Mouse (Mus musculus) 3134 (cell line): ENCODE data around the gene Ppp6r2.

ENCODE experiments used
- DNase-seq: peaks from one replicate; pipeline ENCODE4 v3.0.0-alpha.2; 2011; ENCODE audit warnings: low spot score; ENCODE audit not compliant: insufficient read length; ENCODE audit errors: extremely low read depth

The Ppp6r2 gene

DNA sequence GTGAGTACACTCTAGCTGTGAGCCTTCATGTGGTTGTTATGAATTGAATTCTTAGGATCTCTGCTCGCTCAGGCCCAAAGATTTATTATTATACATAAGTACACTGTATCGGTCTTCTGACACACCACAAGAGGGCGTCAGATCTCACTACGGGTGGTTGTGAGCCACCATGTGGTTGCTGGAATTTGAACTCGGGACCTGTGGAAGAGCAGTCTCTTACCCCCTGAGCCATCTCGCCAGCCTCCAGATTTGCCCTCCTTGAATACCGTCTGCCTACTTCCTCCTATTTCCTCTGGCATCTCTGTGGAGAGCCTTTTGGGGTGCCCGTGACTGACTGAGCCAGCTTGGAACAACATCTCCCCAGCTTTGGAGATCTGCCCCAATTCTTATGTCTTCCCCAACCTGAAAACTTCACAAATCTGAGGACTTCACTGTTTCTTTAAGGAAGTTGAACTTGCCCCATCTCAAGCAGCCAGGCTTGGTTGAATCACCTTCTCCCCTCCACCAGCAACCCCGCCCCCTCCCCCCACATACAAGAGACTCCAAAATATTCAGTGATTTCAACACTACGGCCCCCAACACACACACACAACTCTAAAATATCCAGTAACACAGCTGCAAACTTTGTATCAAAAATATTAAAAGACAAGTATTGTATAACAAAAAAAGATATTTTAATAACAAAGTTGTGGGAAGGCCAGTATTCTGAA is 29.6 kb upstream of the Ppp6r2 start:
- DNase-seq, result no peak

DNA sequence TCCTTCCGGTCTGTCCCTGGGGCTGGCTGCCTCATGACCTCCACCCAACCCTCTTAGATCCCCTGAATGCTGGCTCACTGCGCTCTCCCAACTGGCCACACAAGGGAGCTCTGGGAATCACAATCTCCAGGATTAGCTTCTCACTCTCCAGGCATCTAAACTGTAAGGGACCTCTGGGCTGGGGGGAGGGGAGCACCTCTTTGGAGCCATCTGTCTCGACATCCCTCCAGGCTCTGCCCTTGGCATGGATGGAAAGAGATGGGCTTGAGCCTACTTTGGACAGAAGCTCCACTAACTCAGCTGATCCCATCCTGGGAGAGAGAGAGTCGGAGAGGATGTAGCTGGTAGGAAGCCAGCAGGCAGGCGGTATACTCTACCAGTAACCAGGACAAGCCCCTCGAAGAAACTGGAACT is 29.0 kb upstream of the Ppp6r2 start:
- no peak for DNase-seq

- no peak for DNase-seq
These were observed 28.5 kb upstream of the Ppp6r2 start for GRCm38 (mm10) chr15:89182842-89183241.

GRCm38 (mm10) chr15:89184141-89184936 is 27.0 kb upstream of the Ppp6r2 start:
- DNase-seq, result no peak

DNA sequence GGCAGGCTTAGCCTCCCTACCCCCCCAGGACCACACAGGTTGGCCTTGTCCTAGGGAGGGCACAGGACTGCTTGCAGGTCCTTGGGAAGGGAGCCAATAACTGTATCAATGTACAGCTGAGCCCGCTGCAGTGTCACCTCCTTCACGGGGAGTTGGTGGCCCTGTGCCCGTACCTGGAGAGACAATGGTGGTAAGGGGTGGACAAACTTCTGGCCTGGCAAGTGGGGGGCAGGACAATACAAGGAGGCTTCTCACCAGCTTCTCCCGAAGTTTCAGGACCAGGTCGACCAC is 26.5 kb upstream of the Ppp6r2 start:
- DNase-seq, result no peak

- no peak for DNase-seq
These were observed 16.1 kb upstream of the Ppp6r2 start for GRCm38 (mm10) chr15:89195261-89195681.

DNA sequence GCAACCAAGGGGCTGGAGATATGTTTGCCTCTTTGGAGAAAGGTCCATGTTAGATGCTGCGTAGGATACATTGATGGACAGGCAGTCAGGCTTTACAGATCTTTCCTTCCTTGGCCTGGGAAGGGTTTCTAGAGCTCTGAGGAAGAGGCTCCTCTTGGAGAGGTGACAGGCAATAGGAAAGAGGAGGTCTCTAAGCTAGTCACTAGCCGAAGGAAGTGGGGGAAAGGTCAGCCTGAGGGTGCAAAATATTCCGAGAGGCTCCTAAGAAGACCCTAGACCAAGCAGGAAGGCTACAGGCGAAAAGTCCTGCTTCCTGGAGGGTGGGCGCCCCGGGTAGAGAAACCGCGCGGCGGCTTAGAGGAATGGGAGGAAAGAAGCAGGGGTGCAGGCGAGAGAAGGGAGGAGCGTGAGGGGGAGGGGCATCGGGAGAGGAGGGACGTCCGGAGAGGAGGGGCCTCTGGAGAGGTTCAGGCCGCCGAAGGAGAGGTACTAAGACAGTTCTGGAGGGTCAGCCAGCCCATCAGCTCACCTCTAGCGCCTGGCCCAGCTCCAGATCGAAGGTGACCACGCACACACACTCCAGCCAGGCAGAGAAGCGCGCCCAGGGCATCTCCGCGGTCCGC is 15.6 kb upstream of the Ppp6r2 start:
- DNase-seq, result peak; percentile 90

DNA sequence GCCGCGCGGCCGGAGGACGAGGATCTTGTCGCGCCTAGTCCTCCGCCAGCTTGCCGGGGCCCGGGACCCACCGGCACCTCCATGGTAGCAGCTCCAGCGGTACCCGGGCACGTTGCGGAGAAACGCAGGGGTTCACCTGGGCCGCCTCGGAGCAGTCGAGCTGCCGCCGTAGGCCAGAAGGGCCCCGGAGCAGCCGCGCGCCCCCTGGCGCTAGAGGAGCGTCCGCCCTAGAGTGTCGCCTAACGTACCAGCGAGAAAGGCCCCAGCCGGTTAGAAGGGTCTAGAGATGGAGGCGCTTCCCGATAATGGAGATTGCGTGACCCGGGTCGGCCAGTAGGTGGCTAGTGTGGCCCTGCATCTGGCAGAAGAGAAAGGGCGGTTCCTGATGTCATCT is 15.0 kb upstream of the Ppp6r2 start, which contains the start of gene Dennd6b:
Dennd6b (minus strand) TSS at position 184 of the 394 bp plus-strand sequence.
- DNase-seq, result peak; percentile 93

- no peak for DNase-seq
These were observed 14.3 kb upstream of the Ppp6r2 start for GRCm38 (mm10) chr15:89197056-89197455.

DNA sequence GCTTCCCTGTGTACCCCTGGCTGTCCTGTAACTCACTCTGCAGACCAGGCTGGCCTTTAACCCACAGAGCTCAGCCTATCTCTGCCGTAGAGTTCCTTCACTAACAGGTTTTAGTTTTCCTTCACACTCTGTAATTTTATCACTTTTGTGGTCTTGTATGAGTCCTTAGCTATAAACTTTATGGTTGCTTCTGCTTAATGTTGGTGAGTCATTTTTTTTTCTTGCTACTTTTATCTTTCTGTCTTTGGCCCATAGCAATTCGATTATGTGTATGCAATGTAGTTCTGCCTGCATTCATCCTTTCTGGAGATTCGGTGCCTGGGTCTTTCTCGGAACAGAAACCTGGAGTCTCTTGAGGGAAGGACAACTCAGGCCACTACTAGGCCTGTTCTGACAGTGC is 3.9 kb upstream of the Ppp6r2 start:
- no peak for DNase-seq

GRCm38 (mm10) chr15:89209886-89210761 is 1.2 kb upstream of the Ppp6r2 start:
- peak; percentile 67 for DNase-seq

- DNase-seq, result peak; percentile 68
These were observed 536 bp downstream of the Ppp6r2 start for GRCm38 (mm10) chr15:89211716-89212461.

DNA sequence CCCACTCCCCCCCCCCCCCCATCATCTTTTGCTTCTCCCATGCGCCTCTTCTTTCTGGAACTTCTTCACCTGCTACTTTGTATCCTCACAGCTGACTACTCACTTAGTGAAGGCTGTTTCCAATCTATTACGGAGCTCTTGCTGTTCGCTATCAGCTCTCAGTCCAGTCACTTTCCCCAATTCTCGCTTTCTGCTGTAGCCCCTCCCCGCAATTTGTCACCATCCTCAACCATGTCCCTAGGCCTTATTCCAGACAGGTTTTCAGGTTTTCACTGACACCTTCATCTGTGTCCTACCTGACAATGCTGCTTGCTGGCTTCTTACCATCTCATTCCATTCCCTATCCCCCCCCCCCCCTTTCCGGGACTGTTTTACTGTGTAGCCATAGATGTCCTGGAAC is 1.1 kb downstream of the Ppp6r2 start:
- no peak for DNase-seq

DNA sequence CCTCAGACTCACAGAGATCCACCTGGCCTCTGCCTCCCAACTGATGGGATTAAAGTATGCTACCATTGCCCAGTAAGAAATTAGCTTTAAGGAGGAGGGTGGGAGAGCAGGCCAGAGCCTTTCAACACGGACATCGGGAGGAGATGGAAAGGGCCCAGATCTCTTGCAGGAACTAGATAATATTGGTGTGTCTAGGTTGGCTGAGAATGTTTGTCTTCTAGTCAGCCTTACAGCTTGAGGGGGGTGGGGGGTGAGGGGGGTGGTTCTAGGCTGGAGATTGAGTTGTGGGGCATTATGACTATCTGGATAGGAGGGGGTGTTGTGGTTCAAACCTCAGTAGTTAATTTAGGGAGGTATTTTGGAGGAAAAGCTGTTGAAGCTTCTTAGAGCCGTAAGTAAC is 2.2 kb downstream of the Ppp6r2 start:
- no peak for DNase-seq

GRCm38 (mm10) chr15:89214953-89215352 is 3.6 kb downstream of the Ppp6r2 start:
- no peak for DNase-seq

- DNase-seq, result no peak
These were observed 4.4 kb downstream of the Ppp6r2 start for GRCm38 (mm10) chr15:89215611-89216233.

DNA sequence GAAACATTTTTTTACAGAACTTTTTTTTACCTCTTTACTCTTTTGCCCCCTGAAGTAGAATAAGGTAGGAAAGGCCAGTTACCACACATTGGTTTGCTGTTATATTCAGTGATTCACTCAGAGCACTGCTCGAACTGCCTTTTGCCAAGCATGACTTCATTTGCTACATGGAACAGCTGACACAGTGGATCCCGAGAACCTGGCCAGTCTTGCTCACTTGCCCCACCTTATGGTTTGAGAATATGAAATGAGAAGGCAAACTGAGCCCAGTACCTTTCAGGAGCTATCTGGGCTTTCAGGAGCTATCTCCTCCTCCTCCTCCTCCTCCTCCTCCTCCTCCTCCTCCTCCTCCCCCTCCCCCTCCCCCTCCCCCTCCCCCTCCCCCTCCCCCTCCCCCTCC is 22.2 kb downstream of the Ppp6r2 start:
- peak; percentile 36 for DNase-seq

DNA sequence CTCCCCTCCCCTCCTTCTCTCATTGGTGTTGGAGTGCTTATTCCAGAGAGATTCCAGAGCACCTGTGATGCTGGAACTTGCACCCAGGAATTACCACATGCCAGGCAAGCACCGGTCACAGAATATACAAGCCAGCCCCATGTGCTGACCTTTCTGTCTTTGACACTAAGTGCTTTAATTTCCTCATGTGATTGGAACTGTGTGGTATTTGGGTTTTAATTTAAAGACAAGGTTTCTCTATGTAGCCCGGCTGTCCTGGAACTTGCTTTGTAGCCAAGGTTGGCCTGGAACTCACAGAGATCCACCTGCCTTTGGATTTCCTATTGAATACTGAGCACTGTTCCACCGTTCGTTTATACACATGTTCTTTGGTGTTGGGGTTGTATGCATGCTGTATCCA is 22.7 kb downstream of the Ppp6r2 start:
- no peak for DNase-seq

- DNase-seq, result no peak
These were observed 28.5 kb downstream of the Ppp6r2 start for GRCm38 (mm10) chr15:89239751-89240392.
